Mouse (Mus musculus) central nervous system, embryonic 18 days (tissue): ENCODE results near the gene Efhd1. TPM values are rescaled to one million over a fixed set of nuclear protein-coding genes. Genes with fewer than 3 reads are reported as not detected.

Source experiments
- polyA plus RNA-seq: library from polyadenylated mRNA; depleted of rRNA; stranded (reverse); fragments of >200 nt; gene quantifications from 2 replicates; pipeline ENCODE4 v1.2.3, GENCODE M21; 2012; rRNA removed

Gene Efhd1
- 1.1 and 2.2 TPM in 2 replicates for polyA plus RNA-seq

DNA sequence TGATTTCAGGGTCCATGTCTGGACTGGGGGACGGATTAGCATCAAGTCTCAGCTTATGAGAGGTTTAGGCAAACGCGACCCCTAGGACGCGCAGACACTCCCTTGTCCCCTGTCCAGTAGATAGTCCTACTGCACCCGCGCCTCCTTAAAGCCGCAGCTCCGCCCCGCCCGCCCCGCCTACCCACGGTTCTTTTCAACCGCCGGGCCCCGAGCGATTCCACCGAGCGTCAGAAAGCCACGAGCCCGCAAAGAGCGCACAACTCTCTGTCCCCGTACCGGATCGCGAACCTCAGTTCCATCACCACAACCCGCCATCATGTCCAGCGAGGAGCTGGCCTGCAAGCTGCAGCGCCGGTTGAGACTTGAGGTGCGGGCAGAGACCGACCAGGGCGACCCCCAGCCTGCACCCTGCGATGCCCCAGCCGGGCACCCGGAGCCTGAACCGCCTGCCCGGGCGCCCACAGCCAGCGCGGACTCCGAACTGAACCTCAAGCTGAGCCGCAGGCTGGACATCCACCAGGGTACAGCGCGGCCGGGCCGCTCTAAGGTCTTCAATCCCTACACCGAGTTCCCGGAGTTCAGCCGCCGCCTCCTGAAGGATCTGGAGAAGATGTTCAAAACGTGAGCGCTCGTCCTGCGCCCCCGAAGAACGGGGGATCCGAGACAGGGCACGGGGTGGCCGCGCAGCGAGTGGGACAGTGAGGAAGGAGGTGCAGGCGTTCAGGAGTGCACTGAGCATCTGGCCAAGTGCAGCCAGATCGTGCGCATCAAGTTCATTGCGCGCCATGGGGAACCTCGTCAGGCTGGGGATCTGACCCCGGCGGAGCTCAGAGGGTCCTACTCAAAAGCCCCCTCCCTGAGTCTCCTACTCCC lies at the start of gene Efhd1:
TSS of gene Efhd1 (plus strand) at position 230 of the 873 bp plus-strand sequence.

DNA sequence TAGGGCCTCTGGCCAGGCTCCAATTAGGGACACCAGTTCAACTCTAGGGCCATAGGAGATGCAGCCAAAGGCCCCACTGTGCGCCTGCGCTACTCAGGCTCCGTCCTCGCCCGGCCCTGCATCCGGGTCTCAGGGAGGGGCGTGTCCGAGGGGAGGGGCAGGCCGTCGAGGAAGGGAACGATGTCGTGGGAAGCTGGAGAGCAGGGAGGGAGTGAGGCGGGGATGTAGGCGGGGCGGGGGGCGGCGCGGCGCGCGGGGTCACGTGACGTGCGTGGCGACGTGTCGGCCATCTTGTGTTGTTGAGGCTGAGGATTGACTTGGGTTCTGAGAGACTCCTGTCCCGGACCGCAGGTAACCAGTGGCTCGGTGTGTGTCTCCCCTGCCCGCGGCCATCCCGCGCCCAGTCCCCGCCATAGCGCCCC lies 62.6 kb downstream of the Efhd1 start, which contains the start of gene Gigyf2:
TSS of gene Gigyf2 (plus strand) at position 257 of the 422 bp plus-strand sequence.

Other genes with a start within 250 kb of the Efhd1 start
- gene Alppl2, start 174.4 kb upstream of the Efhd1 start, polyA plus RNA-seq, result not detected in 2 replicates
- 0.03 TPM in 1 of 2 replicates, not detected in the other for gene Alpi, start 162.8 kb upstream of the Efhd1 start, polyA plus RNA-seq
- not detected in 2 replicates for gene Akp3, start 139.4 kb upstream of the Efhd1 start, polyA plus RNA-seq
- gene Ecel1, start 107.8 kb upstream of the Efhd1 start, polyA plus RNA-seq, result 30.5 and 32.3 TPM in 2 replicates
- 1.2 and 1.9 TPM in 2 replicates for gene Prss56, start 81.0 kb upstream of the Efhd1 start, polyA plus RNA-seq
- 0.66 TPM in 1 of 2 replicates, not detected in the other for gene Chrnd, start 73.8 kb upstream of the Efhd1 start, polyA plus RNA-seq
- 0.03 and 2.0 TPM in 2 replicates for gene Chrng, start 59.7 kb upstream of the Efhd1 start, polyA plus RNA-seq
- gene Eif4e2, start 50.4 kb upstream of the Efhd1 start, polyA plus RNA-seq, result 61.3 and 66.4 TPM in 2 replicates
- gene Gigyf2, start 62.6 kb downstream of the Efhd1 start, polyA plus RNA-seq, result 59.9 TPM in 2 replicates
- gene Kcnj13, start 130.4 kb downstream of the Efhd1 start, polyA plus RNA-seq, result 2.6 and 3.7 TPM in 2 replicates
- gene Snorc, start 205.9 kb downstream of the Efhd1 start, polyA plus RNA-seq, result 1.0 and 1.2 TPM in 2 replicates
- gene Neu2, start 245.5 kb downstream of the Efhd1 start, polyA plus RNA-seq, result 0.76 and 1.0 TPM in 2 replicates